Mouse (Mus musculus) heart, embryonic 16.5 days (tissue): ENCODE measurements at regions not wholly inside any gene's neighbourhood (a gene's known extent, or its start where the extent isn't known, plus 50 kb on each side); places are given as distances from the start of the nearest gene placed in this dataset.

ENCODE experiments used
- ATAC-seq: fragments of 200-750 bp; cut with Nextera tagmentation; replicated peaks from 2 replicates; pipeline ENCODE4 v1.8.0; 2017; ENCODE audit warnings: moderate number of reproducible peaks; ENCODE audit not compliant: insufficient read depth, low FRiP score; ENCODE audit errors: extremely low read depth
- H3K27ac ChIP-seq: fragments of 300-500 bp; sonication (generic); 2 replicates; pipeline ENCODE4 v1.5.1; 2014; ENCODE audit warnings: mild to moderate bottlenecking, low read length, control low read depth, moderate library complexity
- H3K27me3 ChIP-seq: fragments of 300-500 bp; sonication (generic); 2 replicates; pipeline ENCODE4 v1.6.1; 2014; ENCODE audit warnings: low read length, mixed read lengths; ENCODE audit not compliant: control insufficient read depth, insufficient read depth
- H3K36me3 ChIP-seq: fragments of 300-500 bp; sonication (generic); 2 replicates; pipeline ENCODE4 v1.6.1; 2014; ENCODE audit not compliant: control insufficient read depth, insufficient read depth
- H3K4me1 ChIP-seq: fragments of 300-500 bp; sonication (generic); 2 replicates; pipeline ENCODE4 v1.6.1; 2014; ENCODE audit warnings: low read length, mixed read lengths; ENCODE audit not compliant: control insufficient read depth, insufficient read depth
- H3K4me2 ChIP-seq: fragments of 300-500 bp; sonication (generic); 2 replicates; pipeline ENCODE4 v1.6.1; 2014; ENCODE audit warnings: low read depth, mild to moderate bottlenecking, control low read depth, low read length
- H3K4me3 ChIP-seq: fragments of 300-500 bp; sonication (generic); 2 replicates; pipeline ENCODE4 v1.5.1; 2014; ENCODE audit warnings: mild to moderate bottlenecking, control low read depth, low read length
- H3K9ac ChIP-seq: fragments of 300-500 bp; sonication (generic); 2 replicates; pipeline ENCODE4 v1.6.1; 2014; ENCODE audit warnings: low read length, control low read depth
- H3K9me3 ChIP-seq: fragments of 300-500 bp; sonication (generic); replicated peaks from 2 replicates; pipeline ENCODE4 v1.6.1; 2016; ENCODE audit warnings: low read length; ENCODE audit not compliant: control insufficient read depth
- WGBS: fragments of 180-500 bp; shearing (Covaris S2); extraction: QIAGEN DNeasy Blood & Tissue Kit; methylation state at CpG from one replicate; pipeline ENCODE4 v1.1.7; 2014; 5-methylcytosine and 5-hydroxymethylcytosine counted together

- Histone ChIP-seq H3K27ac (no peak overlapping the region), H3K36me3 (no peaks in the 10 kb centered on the region), H3K9ac (no peak overlapping the region), H3K4me3 (no peak overlapping the region), H3K9me3 (no peaks in the 10 kb centered on the region), H3K27me3 (no peaks in the 10 kb centered on the region), H3K4me1 (no peaks in the 10 kb centered on the region), H3K4me2 (no peak overlapping the region)
- ATAC-seq, result no peak
- 65% methylated on average over 1 of the region's 1 CpGs for WGBS
These were observed 514.3 kb upstream of the Atp2b1 start for GRCm38 (mm10) chr10:98399864-98400263.

DNA sequence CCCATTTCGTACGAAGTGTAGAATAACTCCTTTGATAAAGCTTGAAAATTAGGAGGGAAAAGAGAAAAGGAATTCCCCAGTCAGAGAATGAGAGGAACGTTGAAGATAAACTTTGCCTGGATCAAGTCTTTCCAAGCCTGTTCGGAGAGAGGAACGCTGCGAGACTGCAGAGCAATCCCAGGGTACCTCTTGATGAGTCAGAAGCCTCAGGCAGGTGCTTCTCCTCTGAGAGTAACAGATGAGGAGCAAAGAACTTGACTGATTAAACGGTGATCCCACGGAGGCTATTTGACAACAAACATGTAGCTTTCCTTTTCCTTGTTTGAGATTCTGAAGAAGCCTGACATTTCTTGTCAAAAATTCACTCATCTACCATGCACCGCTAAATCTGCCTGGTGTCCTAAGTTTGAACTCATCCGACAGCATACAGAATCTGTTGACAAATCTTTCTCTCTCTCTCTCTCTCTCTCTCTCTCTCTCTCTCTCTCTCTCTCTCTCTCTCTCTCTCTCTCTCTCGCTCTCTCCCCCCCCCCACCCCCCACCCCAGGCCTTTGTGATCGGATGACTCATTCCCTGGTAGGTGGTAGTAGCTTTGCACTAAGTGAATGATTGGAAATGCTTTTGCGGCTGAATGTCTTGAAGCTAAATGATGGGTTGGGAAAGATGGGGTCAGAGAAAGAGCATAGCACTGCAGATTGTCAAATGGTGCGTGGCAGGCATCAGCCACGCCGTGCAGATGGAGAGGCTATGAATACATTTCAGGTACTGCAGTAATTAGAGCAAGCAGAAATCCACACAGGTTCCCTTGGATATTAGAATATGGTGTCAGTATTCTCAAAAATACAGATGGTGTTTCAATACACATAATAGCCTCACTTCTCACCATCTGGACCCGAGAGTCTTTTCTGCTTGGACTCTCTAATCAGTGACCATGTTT is 496.1 kb upstream of the Atp2b1 start:
- H3K4me2 ChIP-seq, result no peak overlapping the region
- H3K4me1 ChIP-seq, result no peaks in the 10 kb centered on the region
- H3K36me3 ChIP-seq, result no peaks in the 10 kb centered on the region
- no peak overlapping the region for H3K27ac ChIP-seq
- WGBS, result 61% methylated on average over 16 of the region's 17 CpGs
- no peak for ATAC-seq
- no peak overlapping the region for H3K4me3 ChIP-seq
- no peaks in the 10 kb centered on the region for H3K9me3 ChIP-seq
- no peaks in the 10 kb centered on the region for H3K27me3 ChIP-seq
- no peak overlapping the region for H3K9ac ChIP-seq

- no peaks in the 10 kb centered on the region for H3K27me3 ChIP-seq
- no peak for ATAC-seq
- H3K27ac ChIP-seq, result no peak overlapping the region
- no peaks in the 10 kb centered on the region for H3K36me3 ChIP-seq
- no peaks in the 10 kb centered on the region for H3K9me3 ChIP-seq
- H3K4me3 ChIP-seq, result no peak overlapping the region
- WGBS, result 91% methylated on average over 1 of the region's 1 CpGs
- H3K4me2 ChIP-seq, result no peak overlapping the region
- H3K4me1 ChIP-seq, result no peaks in the 10 kb centered on the region
- H3K9ac ChIP-seq, result no peak overlapping the region
These were observed 489.8 kb upstream of the Atp2b1 start for GRCm38 (mm10) chr10:98424450-98424849.

DNA sequence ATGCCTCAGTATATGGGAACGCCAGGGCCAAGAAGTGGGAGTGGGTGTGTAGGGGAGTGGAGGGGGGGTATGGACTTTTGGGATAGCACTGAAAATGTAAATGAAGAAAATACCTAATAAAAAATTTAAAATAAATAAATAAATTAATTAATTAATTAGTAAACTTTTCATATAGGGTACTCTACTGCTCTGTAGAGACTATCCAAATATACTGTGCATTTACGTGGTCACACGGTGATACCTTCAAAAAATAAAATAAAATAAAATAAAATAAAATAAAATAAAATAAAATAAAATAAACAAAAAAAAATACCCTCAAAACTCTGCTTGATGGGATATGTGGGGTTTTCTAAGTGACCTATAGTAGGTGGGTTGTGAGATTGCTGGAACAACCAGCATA is 479.2 kb upstream of the Atp2b1 start:
- Histone ChIP-seq H3K9me3 (no peaks in the 10 kb centered on the region), H3K27me3 (no peaks in the 10 kb centered on the region), H3K4me1 (no peaks in the 10 kb centered on the region), H3K27ac (no peak overlapping the region), H3K36me3 (no peaks in the 10 kb centered on the region), H3K4me2 (no peak overlapping the region), H3K4me3 (no peak overlapping the region), H3K9ac (no peak overlapping the region)
- ATAC-seq, result no peak
- WGBS, result 93% methylated on average over 3 of the region's 3 CpGs

DNA sequence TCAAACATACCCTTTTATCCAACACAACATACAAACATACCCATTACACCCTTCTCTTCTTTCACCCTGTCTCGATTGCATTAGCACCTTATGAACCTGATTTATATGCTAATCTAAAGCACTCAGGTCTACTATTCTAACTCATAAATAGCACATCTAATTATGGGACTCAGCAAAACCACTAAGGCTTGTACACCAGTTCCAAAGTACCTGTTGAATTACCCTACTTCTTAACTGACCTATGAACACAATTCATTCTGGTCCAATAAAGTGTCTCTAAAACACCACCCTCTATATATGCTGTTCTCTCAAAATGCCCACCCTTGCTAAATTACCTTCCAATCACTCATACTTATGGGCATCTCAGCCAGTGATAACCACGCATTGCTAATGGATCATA is 452.7 kb upstream of the Atp2b1 start:
- no peak overlapping the region for H3K4me3 ChIP-seq
- no peak overlapping the region for H3K4me2 ChIP-seq
- no peaks in the 10 kb centered on the region for H3K9me3 ChIP-seq
- no peak overlapping the region for H3K27ac ChIP-seq
- H3K4me1 ChIP-seq, result no peaks in the 10 kb centered on the region
- H3K9ac ChIP-seq, result no peak overlapping the region
- 71% methylated on average over 2 of the region's 2 CpGs for WGBS
- no peaks in the 10 kb centered on the region for H3K27me3 ChIP-seq
- no peak for ATAC-seq
- no peaks in the 10 kb centered on the region for H3K36me3 ChIP-seq

- Histone ChIP-seq H3K36me3 (no peaks in the 10 kb centered on the region), H3K4me1 (no peaks in the 10 kb centered on the region), H3K27me3 (no peaks in the 10 kb centered on the region), H3K4me2 (no peak overlapping the region), H3K27ac (no peak overlapping the region), H3K9ac (no peak overlapping the region), H3K9me3 (no peaks in the 10 kb centered on the region), H3K4me3 (no peak overlapping the region)
- no peak for ATAC-seq
- WGBS, result 55% methylated on average over 3 of the region's 3 CpGs
These were observed 439.6 kb upstream of the Atp2b1 start for GRCm38 (mm10) chr10:98474581-98474980.

DNA sequence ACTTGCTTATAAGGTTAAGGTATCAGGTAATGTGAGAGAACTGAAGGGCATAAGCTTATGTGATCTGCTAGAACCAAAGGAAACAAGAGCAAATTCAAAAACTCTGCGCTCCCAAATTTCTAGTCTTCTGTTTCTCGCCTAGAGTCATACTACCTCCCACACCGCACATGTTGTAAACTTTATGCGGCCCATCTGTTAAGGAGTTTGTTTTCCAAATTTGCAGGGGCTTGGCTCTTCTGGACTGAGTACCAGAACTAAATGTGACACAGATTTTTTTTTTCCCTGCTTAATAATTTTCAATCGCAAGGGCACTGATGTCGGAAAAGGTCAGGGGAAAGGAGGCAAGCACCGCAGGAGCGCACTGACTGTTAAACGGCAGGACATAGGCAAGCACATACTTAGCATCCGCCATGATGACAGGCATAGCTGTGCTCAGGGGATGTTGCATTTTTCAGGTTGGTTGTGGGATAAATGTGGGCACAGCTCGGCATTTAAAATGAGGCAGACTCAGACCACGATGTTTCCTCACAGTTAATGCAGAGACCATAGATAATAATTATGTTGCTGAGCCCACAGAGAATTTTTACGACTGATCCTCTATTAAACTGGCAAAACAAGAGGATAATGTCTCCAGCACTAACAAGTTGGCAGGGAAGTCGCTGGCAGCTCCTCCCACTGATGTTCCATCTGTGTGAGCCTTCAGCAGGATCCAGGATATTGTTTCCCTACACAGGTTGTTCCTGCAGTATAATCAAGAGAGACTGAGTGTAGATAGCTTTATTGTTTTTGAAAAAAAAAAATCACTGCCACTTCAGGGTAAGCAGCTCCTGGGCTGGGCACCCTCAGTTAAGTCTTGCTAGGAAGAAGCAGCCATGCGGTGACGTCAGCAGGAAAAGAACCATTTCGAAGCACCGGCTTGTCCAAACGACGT is 428.2 kb upstream of the Atp2b1 start:
- no peak for ATAC-seq
- Histone ChIP-seq H3K27ac (no peak overlapping the region), H3K4me1 (no peaks in the 10 kb centered on the region), H3K4me2 (no peak overlapping the region), H3K9me3 (no peaks in the 10 kb centered on the region; the same call in 1 of the 2 replicates), H3K4me3 (no peak overlapping the region), H3K27me3 (no peaks in the 10 kb centered on the region; the same call in 1 of the 2 replicates), H3K9ac (no peak overlapping the region), H3K36me3 (no peaks in the 10 kb centered on the region)
- 88% methylated on average over 20 of the region's 20 CpGs for WGBS

DNA sequence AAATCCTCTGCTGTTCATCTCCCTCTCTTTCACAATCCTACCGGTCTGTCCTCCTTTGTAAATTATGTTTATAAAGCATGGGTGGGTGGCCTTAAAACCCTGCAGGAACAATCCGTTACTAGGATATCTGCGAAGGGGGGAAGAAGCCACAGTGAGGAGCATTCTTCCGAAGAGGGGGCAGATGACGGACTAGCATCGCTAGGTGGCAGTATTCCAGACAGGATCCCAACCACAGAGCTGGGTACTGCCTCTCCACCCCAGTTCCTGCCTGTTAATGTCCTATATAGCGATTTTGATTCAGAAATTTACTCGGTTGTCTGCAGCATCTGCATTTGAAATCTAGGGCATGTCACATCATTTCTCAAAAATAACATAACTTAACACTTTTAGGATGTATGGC is 419.9 kb upstream of the Atp2b1 start:
- Histone ChIP-seq H3K4me3 (no peak overlapping the region), H3K4me2 (peak overlapping the region; percentile 28; the same call in 1 of the 2 replicates), H3K9ac (no peak overlapping the region), H3K27ac (no peak overlapping the region), H3K36me3 (no peaks in the 10 kb centered on the region), H3K9me3 (no peaks in the 10 kb centered on the region), H3K4me1 (no peaks in the 10 kb centered on the region), H3K27me3 (no peaks in the 10 kb centered on the region)
- WGBS, result 12% methylated on average over 8 of the region's 8 CpGs
- ATAC-seq, result no peak

DNA sequence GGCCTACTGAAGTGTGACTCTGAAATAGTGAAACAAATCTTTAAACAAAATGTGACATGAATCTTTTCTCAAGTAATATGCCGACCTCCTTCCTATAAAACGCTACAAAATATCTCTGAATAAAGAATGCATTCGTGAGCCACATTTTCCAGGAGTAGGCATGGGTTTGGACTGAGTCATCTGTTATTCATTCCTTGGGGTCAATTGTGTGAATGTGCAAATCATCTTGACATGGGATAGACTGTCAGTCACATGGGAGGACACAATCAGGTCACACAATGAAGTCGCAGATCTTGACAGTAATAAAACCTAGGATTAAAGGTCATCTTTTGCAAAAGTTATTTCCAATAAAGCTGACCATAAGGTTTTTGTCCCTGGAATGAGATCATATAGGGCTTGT is 418.0 kb upstream of the Atp2b1 start:
- H3K9me3 ChIP-seq, result no peaks in the 10 kb centered on the region
- H3K9ac ChIP-seq, result no peak overlapping the region
- no peak for ATAC-seq
- 74% methylated on average over 4 of the region's 4 CpGs for WGBS
- H3K4me2 ChIP-seq, result no peak overlapping the region
- no peaks in the 10 kb centered on the region for H3K27me3 ChIP-seq
- H3K4me3 ChIP-seq, result no peak overlapping the region
- H3K27ac ChIP-seq, result no peak overlapping the region
- no peaks in the 10 kb centered on the region for H3K36me3 ChIP-seq
- H3K4me1 ChIP-seq, result no peaks in the 10 kb centered on the region
